Mouse (Mus musculus) liver, postnatal 0 days (tissue): ENCODE results near the gene Sez6l.

Experiments
- CTCF ChIP-seq: sonication (generic); IDR thresholded peaks from 2 replicates; pipeline ENCODE4 v1.5.1; 2016; ENCODE audit warnings: antibody characterized with exemption, low read depth
- EP300 ChIP-seq: IDR thresholded peaks from 2 replicates; pipeline ENCODE4 v1.6.1; 2016; ENCODE audit warnings: antibody characterized with exemption, low read depth, mild to moderate bottlenecking

DNA sequence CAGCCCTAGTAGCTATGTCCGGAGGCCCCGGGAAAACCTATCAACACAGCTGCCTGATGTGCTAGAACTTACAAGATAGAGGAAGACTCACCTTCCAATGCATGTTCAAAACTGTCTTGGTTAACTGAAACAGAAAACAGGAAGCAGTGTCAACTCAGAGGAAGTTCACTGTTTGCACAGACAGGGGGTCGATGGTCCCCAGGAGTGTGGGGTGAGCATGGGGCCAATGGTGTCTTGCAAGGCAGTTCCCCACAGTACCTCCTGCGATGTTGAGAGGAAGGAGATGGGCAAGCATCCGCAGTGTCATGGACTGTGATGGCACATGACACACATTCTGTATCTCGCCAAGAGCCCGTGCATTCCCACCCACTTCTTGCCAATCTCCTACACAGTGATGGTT lies 150.3 kb downstream of the Sez6l start:
- TF ChIP-seq CTCF (no peak), EP300 (no peak)
